8 mouse cellular contexts compared by ENCODE assay signal in the genomic region with DNA sequence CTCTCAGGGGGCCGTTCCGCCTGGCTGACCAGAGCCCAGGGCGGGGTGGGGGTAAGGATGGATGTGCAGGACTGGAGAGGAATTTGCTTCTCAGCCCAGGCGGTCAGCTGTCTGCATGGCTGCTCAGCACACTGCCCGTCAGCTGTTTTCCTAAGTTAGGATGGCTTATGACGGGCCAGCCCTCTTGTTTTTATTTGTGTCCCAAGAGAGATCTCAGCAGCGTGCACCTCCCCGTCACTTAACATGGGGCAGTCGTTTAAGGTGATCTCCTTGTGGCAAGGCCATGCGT. TPM values are rescaled to one million over a fixed set of nuclear protein-coding genes. Genes with fewer than 3 reads are reported as not detected.
DNase-seq lines count a peak whose midpoint lies in the region; ATAC-seq and TF ChIP-seq lines count a peak whose summit lies in the region.

No protein-coding gene starts in this region.

- no peaks in the 10 kb centered on the region for H3K9me3 ChIP-seq in midbrain, embryonic 11.5 days (ENCODE audit: control insufficient read depth, low read length)

- DNase-seq in lung, adult 2 months, result peak; percentile 42
- DNase-seq in lung, postnatal 25 days (ENCODE audit: low spot score), result no peak
- DNase-seq in gastrocnemius, postnatal 36 days, result peak; percentile 58 to 65
- peak; percentile 90 to 92 for DNase-seq in kidney, adult 8-10 months
- peak; percentile 83 for DNase-seq in midbrain, embryonic 11.5 days (ENCODE audit: low spot score, missing footprints)
- no peak for DNase-seq in thymus, adult 18-20 months
- DNase-seq in left cerebral cortex, postnatal 14 days (ENCODE audit: low spot score in 2 of 2), result no peak

- H3K9ac ChIP-seq in midbrain, embryonic 11.5 days (ENCODE audit: low read length), result no peak overlapping the region

- H3K36me3 ChIP-seq in midbrain, embryonic 11.5 days (ENCODE audit: control insufficient read depth, insufficient read depth, low read length), result no peaks in the 10 kb centered on the region

- no peak overlapping the region for H3K27ac ChIP-seq in midbrain, embryonic 11.5 days (ENCODE audit: low read depth, low read length)

- peak overlapping the region; percentile 84 for H3K4me3 ChIP-seq in lung, adult 2 months (replicated peaks; ENCODE audit: extremely low read depth, low read depth, low read length)
- no peak overlapping the region for H3K4me3 ChIP-seq in midbrain, embryonic 11.5 days (ENCODE audit: low read depth, low read length)

- WGBS in lung, adult 2 months, result 15% methylated on average over 10 of the region's 10 CpGs
- WGBS in midbrain, embryonic 11.5 days, result 22% methylated on average over 10 of the region's 10 CpGs

- peak; percentile 19; the same call in 1 of the 2 replicates for ATAC-seq in midbrain, embryonic 11.5 days (ENCODE audit: low FRiP score)
- ATAC-seq in inflammation-experienced regulatory T-cells, adult 6 months, result no peak

- no peak for TF ChIP-seq POLR2A in lung, adult 2 months (IDR thresholded peaks at IDR 0.05; ENCODE audit: borderline replicate concordance, extremely low read depth, low read depth, low read length)

- no peaks in the 10 kb centered on the region for H3K27me3 ChIP-seq in midbrain, embryonic 11.5 days (ENCODE audit: control insufficient read depth, insufficient read depth, low read length)

- peak overlapping the region; percentile 87; the same call in 1 of the 2 replicates for H3K4me2 ChIP-seq in midbrain, embryonic 11.5 days

- intact Hi-C loops in gastrocnemius, postnatal 36 days (cut with DNase I), result loop anchor here (5.0 kb wide), 1 partner anchor 48 kb away; a partner anchor contains a TSS
- intact Hi-C loops in left cerebral cortex, postnatal 14 days (cut with DNase I), result no loop called here

- no peak for TF ChIP-seq CTCF in lung, adult 2 months (IDR thresholded peaks at IDR 0.05; ENCODE audit: insufficient read depth, low read length)

- H3K4me1 ChIP-seq in lung, adult 2 months (ENCODE audit: control insufficient read depth, insufficient read depth, low read length), result peaks cover 16% of the 10 kb centered on the region
- peaks cover 26% of the 10 kb centered on the region for H3K4me1 ChIP-seq in midbrain, embryonic 11.5 days (ENCODE audit: control insufficient read depth, insufficient read depth, low read length)

RNA-seq across cellular contexts. Expression of a gene that starts 2.3 kb away (rescaled TPM):
- polyA plus RNA-seq in lung, adult 2 months (2012; rRNA removed), result 214 and 226 TPM in 2 replicates
- total RNA-seq in gastrocnemius, postnatal 36 days (2021), result 10 to 100 TPM; 78.1 to 80.7 TPM
- 7.3 and 7.7 TPM in 2 replicates for polyA plus RNA-seq in midbrain, embryonic 11.5 days (2014; fragmentation: Nextera tagmentation; extraction: Ambion mirVana)
- 10 to 100 TPM; 20.8 to 22.1 TPM for total RNA-seq in left cerebral cortex, postnatal 14 days (2021)
- 10 to 100 TPM; 13.7 to 22.1 (median 16.7) TPM for polyA plus RNA-seq in inflammation-experienced regulatory T-cells, adult 6 months (2017; shearing (Covaris generic))

RNA-seq across cellular contexts. Expression of a gene that starts 24.3 kb away (rescaled TPM):
- 36.5 and 38.3 TPM in 2 replicates for polyA plus RNA-seq in lung, adult 2 months (2012; rRNA removed)
- total RNA-seq in gastrocnemius, postnatal 36 days (2021), result 10 to 100 TPM; 11.2 to 12.2 TPM
- 16.2 and 18.9 TPM in 2 replicates for polyA plus RNA-seq in midbrain, embryonic 11.5 days (2014; fragmentation: Nextera tagmentation; extraction: Ambion mirVana)
- 10 to 100 TPM; 27.4 to 27.7 TPM for total RNA-seq in left cerebral cortex, postnatal 14 days (2021)
- 10 to 100 TPM; 12.0 to 18.5 (median 14.8) TPM for polyA plus RNA-seq in inflammation-experienced regulatory T-cells, adult 6 months (2017; shearing (Covaris generic))

RNA-seq across cellular contexts. Expression of a gene that starts 42.7 kb away (rescaled TPM):
- polyA plus RNA-seq in lung, adult 2 months (2012; rRNA removed), result 38.0 and 46.8 TPM in 2 replicates
- not detected for total RNA-seq in gastrocnemius, postnatal 36 days (2021)
- polyA plus RNA-seq in midbrain, embryonic 11.5 days (2014; fragmentation: Nextera tagmentation; extraction: Ambion mirVana), result not detected in 2 replicates
- total RNA-seq in left cerebral cortex, postnatal 14 days (2021), result not detected
- not detected for polyA plus RNA-seq in inflammation-experienced regulatory T-cells, adult 6 months (2017; shearing (Covaris generic))

RNA-seq across cellular contexts. Expression of a gene that starts 50.5 kb away (rescaled TPM):
- polyA plus RNA-seq in lung, adult 2 months (2012; rRNA removed), result 1,185 and 1,411 TPM in 2 replicates
- 100 to 1,000 TPM; 533 to 598 TPM for total RNA-seq in gastrocnemius, postnatal 36 days (2021)
- 1,161 and 1,182 TPM in 2 replicates for polyA plus RNA-seq in midbrain, embryonic 11.5 days (2014; fragmentation: Nextera tagmentation; extraction: Ambion mirVana)
- total RNA-seq in left cerebral cortex, postnatal 14 days (2021), result 100 to 1,000 TPM; 286 to 303 TPM
- 1,000 to 10,000 TPM; 3,093 to 3,894 (median 3,885) TPM for polyA plus RNA-seq in inflammation-experienced regulatory T-cells, adult 6 months (2017; shearing (Covaris generic))

RNA-seq across cellular contexts. Expression of a gene that starts 56.3 kb away (rescaled TPM):
- 36.8 and 52.8 TPM in 2 replicates for polyA plus RNA-seq in lung, adult 2 months (2012; rRNA removed)
- total RNA-seq in gastrocnemius, postnatal 36 days (2021), result 10 to 100 TPM; 25.5 to 28.8 TPM
- polyA plus RNA-seq in midbrain, embryonic 11.5 days (2014; fragmentation: Nextera tagmentation; extraction: Ambion mirVana), result 27.6 and 32.2 TPM in 2 replicates
- total RNA-seq in left cerebral cortex, postnatal 14 days (2021), result 10 to 100 TPM; 64.0 to 69.7 TPM
- polyA plus RNA-seq in inflammation-experienced regulatory T-cells, adult 6 months (2017; shearing (Covaris generic)), result 10 to 100 TPM; 24.7 to 36.4 (median 28.6) TPM

Comparison
In these comparisons a context has a peak if more than half of its experiments do, and no peak if none do; other contexts are left out.
1. DNase-seq: peak in lung, adult 2 months (single experiment), gastrocnemius, postnatal 36 days (2 of 2), kidney, adult 8-10 months (2 of 2) and midbrain, embryonic 11.5 days (single experiment); none in lung, postnatal 25 days (single experiment), thymus, adult 18-20 months (0 of 2) and left cerebral cortex, postnatal 14 days (0 of 2).
2. RNA of a gene that starts 42.7 kb away (polyA plus RNA-seq): 38.0 to 46.8 TPM in lung, adult 2 months; not detected in midbrain, embryonic 11.5 days and not detected in inflammation-experienced regulatory T-cells, adult 6 months; every median in the first group is over 10 times any median in the second.